Mouse (Mus musculus): ENCODE measurements around the gene Ubash3b. TPM values are rescaled to one million over a fixed set of nuclear protein-coding genes. Genes with fewer than 3 reads are reported as not detected.

Ubash3b gene
- polyA plus RNA-seq, 1 experiment from 2014 or later = 27.6 TPM

- H3K27me3 ChIP-seq (ENCODE audit: control insufficient read depth, insufficient read depth, low read length) = no peaks in the 10 kb centered on the region
- H3K4me2 ChIP-seq (replicated peaks) = 0 out of 2 replicates have a peak overlapping the region, but pooled peaks have one; percentile 13
- H3K36me3 ChIP-seq (replicated peaks; ENCODE audit: control insufficient read depth, insufficient read depth) = no peaks in the 10 kb centered on the region; the same call in 1 of the 2 replicates
- peak overlapping the region; percentile 89 for H3K27ac ChIP-seq
- no peak overlapping the region for H3K9ac ChIP-seq
- H3K4me1 ChIP-seq (replicated peaks; ENCODE audit: control insufficient read depth, insufficient read depth, low read length) = peaks cover 29% of the 10 kb centered on the region
- no peak for DNase-seq (ENCODE audit: low spot score)
- H3K9me3 ChIP-seq (ENCODE audit: control insufficient read depth, low read length) = no peaks in the 10 kb centered on the region
- WGBS = 39% methylated on average over 5 of the region's 5 CpGs
- ATAC-seq (ENCODE audit: low FRiP score) = no peak
- no peak overlapping the region for H3K4me3 ChIP-seq (replicated peaks; ENCODE audit: low read length)
These were observed 149.0 kb downstream of the Ubash3b start for GRCm38 (mm10) chr9:41012456-41012855.

- no peak overlapping the region for H3K4me3 ChIP-seq (replicated peaks; ENCODE audit: low read length)
- ATAC-seq (ENCODE audit: low FRiP score) (peak; percentile 89), DNase-seq (ENCODE audit: low spot score) (peak; percentile 67)
- H3K9me3 ChIP-seq (ENCODE audit: control insufficient read depth, low read length) = no peaks in the 10 kb centered on the region
- peak overlapping the region; percentile 89 for H3K27ac ChIP-seq
- H3K9ac ChIP-seq = no peak overlapping the region
- H3K36me3 ChIP-seq (replicated peaks; ENCODE audit: control insufficient read depth, insufficient read depth) = no peaks in the 10 kb centered on the region; the same call in 1 of the 2 replicates
- H3K4me2 ChIP-seq (replicated peaks) = peak overlapping the region; percentile 13; the same call in 1 of the 2 replicates
- H3K4me1 ChIP-seq (replicated peaks; ENCODE audit: control insufficient read depth, insufficient read depth, low read length) = peaks cover 29% of the 10 kb centered on the region
- H3K27me3 ChIP-seq (ENCODE audit: control insufficient read depth, insufficient read depth, low read length) = no peaks in the 10 kb centered on the region
- 16% methylated on average over 13 of the region's 13 CpGs for whole genome bisulfite sequencing
These were observed 149.7 kb downstream of the Ubash3b start for GRCm38 (mm10) chr9:41011512-41012436.

- 0% methylated on average over 1 of the region's 1 CpGs for WGBS
- DNase-seq (ENCODE audit: low spot score) = no peak
- no peak for ATAC-seq (ENCODE audit: low FRiP score)
- Histone ChIP-seq H3K4me3 (replicated peaks; ENCODE audit: low read length) (no peak overlapping the region), H3K27ac (no peak overlapping the region), H3K9me3 (ENCODE audit: control insufficient read depth, low read length) (no peaks in the 10 kb centered on the region), H3K9ac (no peak overlapping the region), H3K27me3 (ENCODE audit: control insufficient read depth, insufficient read depth, low read length) (no peaks in the 10 kb centered on the region), H3K4me2 (replicated peaks) (no peak overlapping the region), H3K4me1 (replicated peaks; ENCODE audit: control insufficient read depth, insufficient read depth, low read length) (peaks cover 26% of the 10 kb centered on the region), H3K36me3 (replicated peaks; ENCODE audit: control insufficient read depth, insufficient read depth) (no peaks in the 10 kb centered on the region)
These were observed 153.7 kb downstream of the Ubash3b start for GRCm38 (mm10) chr9:41007785-41008184.

GRCm38 (mm10) chr9:41004415-41004814, 157.1 kb downstream of the Ubash3b start, which contains the start of gene Crtam:
Gene Crtam, minus strand, starts transcription at chr9:41004628.
- 75% methylated on average over 4 of the region's 4 CpGs for WGBS
- peaks cover 2% of the 10 kb centered on the region; the same call in 1 of the 2 replicates for H3K4me1 ChIP-seq (replicated peaks; ENCODE audit: control insufficient read depth, insufficient read depth, low read length)
- H3K27me3 ChIP-seq (ENCODE audit: control insufficient read depth, insufficient read depth, low read length) = no peaks in the 10 kb centered on the region
- H3K36me3 ChIP-seq (replicated peaks; ENCODE audit: control insufficient read depth, insufficient read depth) = no peaks in the 10 kb centered on the region
- ATAC-seq (ENCODE audit: low FRiP score) (no peak), DNase-seq (ENCODE audit: low spot score) (no peak)
- H3K4me2 ChIP-seq (replicated peaks) = no peak within 1 kb of the TSS
- no peak within 1 kb of the TSS for H3K9ac ChIP-seq
- H3K27ac ChIP-seq = no peak within 1 kb of the TSS
- H3K4me3 ChIP-seq (replicated peaks; ENCODE audit: low read length) = no peak within 1 kb of the TSS
- H3K9me3 ChIP-seq (ENCODE audit: control insufficient read depth, low read length) = no peaks in the 10 kb centered on the region

GRCm38 (mm10) chr9:40997116-40997779, 164.2 kb downstream of the Ubash3b start:
- H3K27ac ChIP-seq = no peak overlapping the region
- H3K4me2 ChIP-seq (replicated peaks) = no peak overlapping the region
- 93% methylated on average over 7 of the region's 7 CpGs for WGBS
- no peaks in the 10 kb centered on the region for H3K36me3 ChIP-seq (replicated peaks; ENCODE audit: control insufficient read depth, insufficient read depth)
- H3K27me3 ChIP-seq (ENCODE audit: control insufficient read depth, insufficient read depth, low read length) = no peaks in the 10 kb centered on the region
- H3K4me1 ChIP-seq (replicated peaks; ENCODE audit: control insufficient read depth, insufficient read depth, low read length) = no peaks in the 10 kb centered on the region; the same call in 1 of the 2 replicates
- DNase-seq (ENCODE audit: low spot score) (no peak), ATAC-seq (ENCODE audit: low FRiP score) (no peak)
- H3K4me3 ChIP-seq (replicated peaks; ENCODE audit: low read length) = no peak overlapping the region
- no peaks in the 10 kb centered on the region for H3K9me3 ChIP-seq (ENCODE audit: control insufficient read depth, low read length)
- no peak overlapping the region for H3K9ac ChIP-seq

GRCm38 (mm10) chr9:40994075-40994474, 167.4 kb downstream of the Ubash3b start:
- Histone ChIP-seq H3K36me3 (replicated peaks; ENCODE audit: control insufficient read depth, insufficient read depth) (no peaks in the 10 kb centered on the region), H3K4me1 (replicated peaks; ENCODE audit: control insufficient read depth, insufficient read depth, low read length) (peaks cover 5% of the 10 kb centered on the region; the same call in 1 of the 2 replicates), H3K4me3 (replicated peaks; ENCODE audit: low read length) (no peak overlapping the region), H3K27ac (no peak overlapping the region), H3K4me2 (replicated peaks) (no peak overlapping the region), H3K27me3 (ENCODE audit: control insufficient read depth, insufficient read depth, low read length) (no peaks in the 10 kb centered on the region), H3K9ac (no peak overlapping the region), H3K9me3 (ENCODE audit: control insufficient read depth, low read length) (no peaks in the 10 kb centered on the region)
- ATAC-seq (ENCODE audit: low FRiP score) (no peak), DNase-seq (ENCODE audit: low spot score) (no peak)
- WGBS = 92% methylated on average over 5 of the region's 5 CpGs

GRCm38 (mm10) chr9:40991511-40991910, 170.0 kb downstream of the Ubash3b start:
- no peak overlapping the region for H3K4me2 ChIP-seq (replicated peaks)
- DNase-seq (ENCODE audit: low spot score) (no peak), ATAC-seq (ENCODE audit: low FRiP score) (no peak)
- H3K9me3 ChIP-seq (ENCODE audit: control insufficient read depth, low read length) = no peaks in the 10 kb centered on the region
- H3K27me3 ChIP-seq (ENCODE audit: control insufficient read depth, insufficient read depth, low read length) = no peaks in the 10 kb centered on the region
- no peaks in the 10 kb centered on the region for H3K36me3 ChIP-seq (replicated peaks; ENCODE audit: control insufficient read depth, insufficient read depth)
- H3K4me3 ChIP-seq (replicated peaks; ENCODE audit: low read length) = no peak overlapping the region
- H3K27ac ChIP-seq = no peak overlapping the region
- WGBS = 77% methylated on average over 6 of the region's 6 CpGs
- H3K9ac ChIP-seq = no peak overlapping the region
- H3K4me1 ChIP-seq (replicated peaks; ENCODE audit: control insufficient read depth, insufficient read depth, low read length) = peaks cover 5% of the 10 kb centered on the region; the same call in 1 of the 2 replicates

GRCm38 (mm10) chr9:40989940-40990588, 171.4 kb downstream of the Ubash3b start:
- peak overlapping the region; percentile 43 for H3K9ac ChIP-seq
- DNase-seq (ENCODE audit: low spot score) = peak; percentile 88

GRCm38 (mm10) chr9:40984313-40984712, 177.2 kb downstream of the Ubash3b start:
- Histone ChIP-seq H3K9ac (no peak overlapping the region), H3K9me3 (ENCODE audit: control insufficient read depth, low read length) (no peaks in the 10 kb centered on the region), H3K4me1 (replicated peaks; ENCODE audit: control insufficient read depth, insufficient read depth, low read length) (no peaks in the 10 kb centered on the region; the same call in 1 of the 2 replicates), H3K4me2 (replicated peaks) (no peak overlapping the region), H3K4me3 (replicated peaks; ENCODE audit: low read length) (no peak overlapping the region), H3K27me3 (ENCODE audit: control insufficient read depth, insufficient read depth, low read length) (no peaks in the 10 kb centered on the region), H3K27ac (no peak overlapping the region), H3K36me3 (replicated peaks; ENCODE audit: control insufficient read depth, insufficient read depth) (no peaks in the 10 kb centered on the region)
- ATAC-seq (ENCODE audit: low FRiP score) (no peak), DNase-seq (ENCODE audit: low spot score) (no peak)
- WGBS = 83% methylated on average over 3 of the region's 3 CpGs

More at GRCm38 (mm10) chr9:40989940-40990588, 171.4 kb downstream of the Ubash3b start:
- no peaks in the 10 kb centered on the region for H3K27me3 ChIP-seq (ENCODE audit: control insufficient read depth, insufficient read depth, low read length)
- peak overlapping the region; percentile 81 for H3K27ac ChIP-seq
- H3K36me3 ChIP-seq (replicated peaks; ENCODE audit: control insufficient read depth, insufficient read depth) = no peaks in the 10 kb centered on the region
- 41% methylated on average over 4 of the region's 4 CpGs for WGBS
- no peak overlapping the region for H3K4me3 ChIP-seq (replicated peaks; ENCODE audit: low read length)
- H3K4me1 ChIP-seq (replicated peaks; ENCODE audit: control insufficient read depth, insufficient read depth, low read length) = peaks cover 5% of the 10 kb centered on the region; the same call in 1 of the 2 replicates
- peak; percentile 79; the same call in 1 of the 2 replicates for ATAC-seq (ENCODE audit: low FRiP score)
- no peak overlapping the region for H3K4me2 ChIP-seq (replicated peaks)
- H3K9me3 ChIP-seq (ENCODE audit: control insufficient read depth, low read length) = no peaks in the 10 kb centered on the region

Measured in hindbrain, embryonic 14.5 days (tissue).